Mouse (Mus musculus) testis, adult 2 months (tissue): ENCODE data around the gene Ccdc61.

Experiments
- CTCF ChIP-seq: fragments of 200-500 bp; IDR thresholded peaks from 2 replicates; pipeline ENCODE4 v1.5.1; 2012; ENCODE audit warnings: low read depth, mild to moderate bottlenecking, inconsistent platforms, low read length, moderate library complexity; ENCODE audit not compliant: control insufficient read depth, insufficient read depth, insufficient replicate concordance
- POLR2A ChIP-seq: fragments of 200-500 bp; IDR thresholded peaks from 2 replicates; pipeline ENCODE4 v1.6.1; 2012; ENCODE audit warnings: low read depth, mild to moderate bottlenecking, inconsistent platforms, low read length, moderate library complexity; ENCODE audit not compliant: control insufficient read depth

GRCm38 (mm10) chr7:18950523-18951315 lies 40.5 kb upstream of the Ccdc61 start:
- TF ChIP-seq POLR2A, result no peak; the same call in 1 of the 2 replicates
- TF ChIP-seq CTCF, result no peak
